Mouse (Mus musculus) stomach, postnatal 0 days (tissue): ENCODE results near the gene Cmtm1. TPM values are rescaled to one million over a fixed set of nuclear protein-coding genes. Genes with fewer than 3 reads are reported as not detected.

ENCODE experiments used
- ATAC-seq: fragments of 200-750 bp; cut with Nextera tagmentation; 2 replicates; pipeline ENCODE4 v1.8.0; 2017; ENCODE audit not compliant: low FRiP score, low TSS enrichment
- DNase-seq: peaks from one replicate; pipeline ENCODE4 v3.0.0-alpha.2; 2016; ENCODE audit warnings: low spot score
- H3K27ac ChIP-seq: fragments of 300-500 bp; sonication (generic); replicated peaks from 2 replicates; pipeline ENCODE4 v1.5.1; 2014; ENCODE audit warnings: mild to moderate bottlenecking, control low read depth
- H3K27me3 ChIP-seq: fragments of 300-500 bp; sonication (generic); 2 replicates; pipeline ENCODE4 v1.6.1; 2014; ENCODE audit warnings: low read length; ENCODE audit not compliant: control insufficient read depth, insufficient read depth
- H3K36me3 ChIP-seq: fragments of 300-500 bp; sonication (generic); 2 replicates; pipeline ENCODE4 v1.6.1; 2014; ENCODE audit warnings: low read length, mixed read lengths; ENCODE audit not compliant: control insufficient read depth, insufficient read depth
- H3K4me1 ChIP-seq: fragments of 300-500 bp; sonication (generic); replicated peaks from 2 replicates; pipeline ENCODE4 v1.6.1; 2014; ENCODE audit warnings: antibody characterized with exemption; ENCODE audit not compliant: control insufficient read depth, insufficient read depth
- H3K4me2 ChIP-seq: fragments of 300-500 bp; sonication (generic); replicated peaks from 2 replicates; pipeline ENCODE4 v1.6.1; 2014; ENCODE audit warnings: low read depth, mild to moderate bottlenecking, control low read depth, moderate library complexity
- H3K4me3 ChIP-seq: fragments of 300-500 bp; sonication (generic); 2 replicates; pipeline ENCODE4 v1.5.1; 2014; ENCODE audit warnings: low read depth, low read length, control low read depth
- H3K9ac ChIP-seq: fragments of 300-500 bp; sonication (generic); 2 replicates; pipeline ENCODE4 v1.6.1; 2014; ENCODE audit warnings: mild to moderate bottlenecking, low read length, control low read depth, mixed read lengths
- H3K9me3 ChIP-seq: fragments of 300-500 bp; sonication (generic); 2 replicates; pipeline ENCODE4 v1.6.1; 2016; ENCODE audit warnings: low read length; ENCODE audit not compliant: control insufficient read depth
- CTCF ChIP-seq: IDR thresholded peaks from 2 replicates; pipeline ENCODE4 v1.5.1; 2016; ENCODE audit warnings: antibody characterized with exemption, low read depth, mild to moderate bottlenecking, moderate library complexity
- EP300 ChIP-seq: optimal IDR thresholded peaks from 2 replicates; pipeline ENCODE3; 2016; ENCODE audit warnings: antibody characterized with exemption
- WGBS: fragments of 180-500 bp; shearing (Covaris S2); extraction: QIAGEN DNeasy Blood & Tissue Kit; methylation state at CpG from one replicate; pipeline ENCODE4 v1.1.7; 2014; 5-methylcytosine and 5-hydroxymethylcytosine counted together
- polyA plus RNA-seq: library from polyadenylated mRNA; unstranded; fragments of >200 nt; fragmentation: Nextera tagmentation; extraction: Ambion mirVana; gene quantifications from 2 replicates; pipeline ENCODE4 v1.2.1, GENCODE M21; 2015

The Cmtm1 gene
- polyA plus RNA-seq, 1 experiment from 2014 or later, result not detected

DNA sequence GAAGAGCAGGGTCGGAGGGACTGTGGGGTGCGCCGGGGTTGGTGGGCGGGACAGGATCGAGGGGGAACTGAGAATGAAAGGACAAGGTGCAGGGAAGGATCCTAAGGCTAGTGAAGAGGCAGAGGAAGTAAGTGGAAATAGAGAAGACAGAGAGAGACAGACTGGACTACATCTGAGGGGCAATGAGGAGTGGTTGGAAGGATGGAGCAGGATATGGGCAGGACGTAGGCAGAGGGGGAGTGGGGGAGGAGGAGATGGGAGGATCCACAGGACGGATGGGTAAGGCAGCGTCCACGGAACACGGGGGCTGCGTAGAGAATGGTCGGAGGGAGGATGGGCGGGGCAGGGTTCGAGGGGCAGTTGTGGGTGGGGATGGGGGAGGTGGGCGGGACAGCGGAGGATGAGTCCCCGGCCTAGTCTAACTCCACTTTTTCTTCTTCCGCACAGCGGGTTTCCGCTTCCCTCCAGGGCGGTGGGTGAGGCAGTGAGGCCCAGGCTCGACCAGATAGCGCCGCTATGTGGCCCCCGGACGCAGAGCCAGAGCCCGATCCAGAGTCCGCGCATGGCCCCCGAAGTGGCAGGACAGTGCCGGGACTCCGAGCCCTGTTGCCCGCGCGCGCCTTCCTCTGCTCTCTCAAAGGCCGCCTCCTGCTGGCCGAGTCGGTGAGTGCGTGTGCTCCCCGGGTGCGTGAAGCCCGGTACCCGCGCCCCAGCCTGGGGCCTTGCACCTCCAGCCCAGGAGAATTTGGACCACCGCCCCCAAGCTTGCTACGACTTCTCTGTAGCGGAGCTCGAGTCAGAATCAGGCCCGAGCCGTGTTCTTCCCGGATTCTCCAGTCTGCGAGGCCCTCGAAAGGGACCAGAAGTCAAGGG is 30.5 kb upstream of the Cmtm1 start:
- Histone ChIP-seq H3K27ac (peak overlapping the region; percentile 90), H3K9me3 (no peaks in the 10 kb centered on the region), H3K4me2 (peak overlapping the region; percentile 78), H3K27me3 (no peaks in the 10 kb centered on the region), H3K9ac (peak overlapping the region; percentile 78), H3K4me3 (peak overlapping the region; percentile 63), H3K4me1 (no peaks in the 10 kb centered on the region), H3K36me3 (peaks cover 2% of the 10 kb centered on the region; the same call in 1 of the 2 replicates)
- DNase-seq, result peak; percentile 77
- under 1% methylated on average over 46 of the region's 54 CpGs for WGBS
- TF ChIP-seq CTCF (peak; percentile 78), EP300 (no peak)
- ATAC-seq, result peak; percentile 50

DNA sequence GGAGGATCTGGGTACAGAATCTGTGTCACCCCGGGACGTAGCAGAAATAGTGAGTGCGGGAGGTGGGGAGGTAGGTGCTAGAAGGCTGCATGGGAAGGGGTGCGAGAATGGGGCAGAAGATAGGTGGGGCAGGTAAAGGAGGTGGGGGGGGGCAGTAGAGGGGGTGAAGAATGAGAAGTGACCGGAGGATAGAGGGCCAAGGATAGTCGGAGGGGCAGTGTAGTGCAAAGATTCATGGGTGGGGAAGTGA is 30.0 kb upstream of the Cmtm1 start:
- H3K9ac ChIP-seq, result peak overlapping the region; percentile 78
- H3K4me1 ChIP-seq, result no peaks in the 10 kb centered on the region
- ATAC-seq, result no peak
- DNase-seq, result no peak
- no peak for TF ChIP-seq CTCF
- no peak for TF ChIP-seq EP300
- H3K36me3 ChIP-seq, result 0 out of 2 replicates have a peak, but pooled peaks cover 2% of the 10 kb centered on the region
- H3K27me3 ChIP-seq, result no peaks in the 10 kb centered on the region
- H3K4me3 ChIP-seq, result peak overlapping the region; percentile 63
- H3K27ac ChIP-seq, result peak overlapping the region; percentile 69
- peak overlapping the region; percentile 78 for H3K4me2 ChIP-seq
- 7% methylated on average over 6 of the region's 6 CpGs for WGBS
- no peaks in the 10 kb centered on the region for H3K9me3 ChIP-seq

DNA sequence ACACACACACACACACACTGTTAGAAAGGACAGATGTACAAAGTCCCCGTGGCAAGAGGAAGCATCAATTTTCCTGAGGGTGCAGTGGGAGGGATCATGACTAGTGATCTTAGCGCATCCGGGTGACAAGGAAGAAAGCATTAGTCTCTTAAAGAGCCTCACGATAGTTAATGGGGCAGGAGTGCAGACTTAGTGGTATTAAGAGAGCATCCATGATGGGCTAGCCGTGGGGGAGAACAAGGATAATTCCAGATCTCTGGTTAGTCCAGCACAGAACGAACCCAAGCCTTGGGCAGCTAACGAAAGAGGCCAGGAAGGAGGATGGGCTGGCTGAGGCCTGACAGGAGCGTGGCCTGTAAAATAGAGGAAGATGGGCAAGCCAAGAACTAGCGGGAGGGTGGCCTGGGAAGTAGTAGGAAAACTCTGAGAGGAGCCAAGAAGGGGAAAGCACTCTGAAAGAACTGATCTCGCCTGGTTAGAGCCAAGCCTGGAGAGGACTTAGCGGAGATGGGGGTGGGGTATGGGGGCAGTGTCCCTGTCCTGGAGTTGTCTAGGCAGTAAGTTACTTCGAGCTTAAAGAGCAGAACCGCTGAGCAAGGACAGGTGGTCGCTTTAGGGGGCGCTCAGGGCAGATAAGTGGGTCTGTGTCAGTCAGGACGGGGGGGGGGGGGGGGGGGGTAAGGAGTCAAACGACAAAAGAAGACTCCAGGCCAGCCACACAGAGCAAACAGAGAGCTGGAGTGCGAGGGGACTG is 29.5 kb upstream of the Cmtm1 start, which contains the start of gene Cmtm3:
Cmtm3 (plus strand) TSS at position 182 of the 754 bp plus-strand sequence.
- peak within 1 kb of the TSS; percentile 69 for H3K27ac ChIP-seq
- 0 out of 2 replicates have a peak, but pooled peaks cover 2% of the 10 kb centered on the region for H3K36me3 ChIP-seq
- H3K27me3 ChIP-seq, result no peaks in the 10 kb centered on the region
- no peak for TF ChIP-seq CTCF
- TF ChIP-seq EP300, result no peak
- no peaks in the 10 kb centered on the region for H3K4me1 ChIP-seq
- no peaks in the 10 kb centered on the region for H3K9me3 ChIP-seq
- H3K9ac ChIP-seq, result peak within 1 kb of the TSS; percentile 78
- peak within 1 kb of the TSS; percentile 78 for H3K4me2 ChIP-seq
- DNase-seq (peak; percentile 19), ATAC-seq (no peak)
- H3K4me3 ChIP-seq, result peak within 1 kb of the TSS; percentile 63
- 15% methylated on average over 17 of the region's 18 CpGs for WGBS

DNA sequence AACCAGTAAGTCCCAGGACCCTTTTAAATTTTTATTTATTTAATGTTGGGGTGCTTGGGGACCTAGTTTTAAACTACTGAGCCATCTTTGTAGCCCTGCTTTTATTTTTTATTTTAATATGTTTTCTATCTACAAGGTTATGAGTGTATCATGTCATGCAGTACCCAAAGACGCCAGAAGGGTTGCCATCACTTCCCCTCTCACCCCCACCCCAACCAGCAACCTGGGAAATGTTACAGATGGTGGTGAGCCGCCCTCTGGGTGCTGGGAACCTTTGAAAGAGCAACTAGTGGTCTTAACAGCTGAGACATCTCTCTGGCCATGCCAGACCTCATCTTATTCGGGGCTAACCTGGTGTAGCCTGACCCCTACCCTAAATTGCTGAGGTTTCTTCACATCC is 27.9 kb upstream of the Cmtm1 start:
- Histone ChIP-seq H3K4me1 (no peaks in the 10 kb centered on the region), H3K36me3 (no peaks in the 10 kb centered on the region), H3K27ac (no peak overlapping the region), H3K4me2 (no peak overlapping the region), H3K27me3 (no peaks in the 10 kb centered on the region), H3K9me3 (no peaks in the 10 kb centered on the region), H3K9ac (no peak overlapping the region), H3K4me3 (no peak overlapping the region)
- DNase-seq (peak; percentile 9), ATAC-seq (no peak)
- 52% methylated on average over 3 of the region's 3 CpGs for WGBS
- TF ChIP-seq EP300 (no peak), CTCF (peak; percentile 31)

DNA sequence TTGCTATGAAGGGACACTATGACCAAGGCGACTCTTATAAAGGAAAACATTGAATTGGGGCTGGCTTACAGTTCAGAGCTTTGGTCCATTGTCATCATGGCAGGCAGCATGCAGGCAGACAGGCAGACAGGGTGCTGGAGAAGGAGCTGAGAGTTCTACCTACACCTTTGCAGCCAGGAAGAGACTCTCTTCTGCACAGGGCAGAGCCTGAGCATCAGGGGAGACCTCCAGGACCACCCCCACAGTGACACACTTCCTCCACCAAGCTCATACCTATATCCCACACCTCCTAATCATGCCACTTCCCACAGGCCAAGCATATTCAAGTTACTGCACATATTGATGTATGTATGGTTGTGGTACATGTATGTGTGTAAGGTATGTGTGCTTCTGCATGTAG is 26.9 kb upstream of the Cmtm1 start:
- no peaks in the 10 kb centered on the region for H3K27me3 ChIP-seq
- 92% methylated on average over 1 of the region's 1 CpGs for WGBS
- DNase-seq, result peak; percentile 5
- TF ChIP-seq CTCF (no peak), EP300 (no peak)
- H3K9me3 ChIP-seq, result no peaks in the 10 kb centered on the region
- H3K9ac ChIP-seq, result no peak overlapping the region
- no peak overlapping the region for H3K27ac ChIP-seq
- H3K4me2 ChIP-seq, result no peak overlapping the region
- H3K36me3 ChIP-seq, result no peaks in the 10 kb centered on the region
- no peak overlapping the region for H3K4me3 ChIP-seq
- no peaks in the 10 kb centered on the region for H3K4me1 ChIP-seq
- no peak for ATAC-seq

DNA sequence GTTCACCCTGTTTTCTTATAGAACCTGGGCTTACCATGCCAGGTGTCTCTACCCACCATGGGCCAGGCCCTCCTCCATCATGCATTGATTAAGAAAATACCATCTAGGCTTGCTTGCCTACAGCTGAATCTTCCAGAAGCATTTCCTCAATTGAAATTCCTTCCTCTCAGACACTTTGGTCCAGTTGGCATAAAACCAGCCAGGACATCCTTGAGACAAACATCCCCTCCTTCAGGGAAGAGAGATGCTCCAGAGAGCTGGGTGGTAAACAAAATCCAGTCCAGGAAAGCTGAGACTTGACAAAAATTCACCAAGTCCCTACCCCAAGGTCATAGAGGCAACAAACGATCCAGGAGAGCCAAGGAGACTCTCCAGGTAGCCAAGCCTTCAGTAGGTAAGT is 24.3 kb upstream of the Cmtm1 start:
- no peak overlapping the region; the same call in 1 of the 2 replicates for H3K27ac ChIP-seq
- no peak overlapping the region for H3K4me3 ChIP-seq
- H3K9me3 ChIP-seq, result no peaks in the 10 kb centered on the region
- no peaks in the 10 kb centered on the region for H3K27me3 ChIP-seq
- H3K4me2 ChIP-seq, result no peak overlapping the region
- 67% methylated on average over 1 of the region's 1 CpGs for WGBS
- peak; percentile 4 for DNase-seq
- no peak overlapping the region for H3K9ac ChIP-seq
- no peaks in the 10 kb centered on the region for H3K4me1 ChIP-seq
- no peaks in the 10 kb centered on the region for H3K36me3 ChIP-seq
- TF ChIP-seq EP300 (no peak), CTCF (no peak)
- no peak for ATAC-seq
